Mouse (Mus musculus) bone marrow, adult 2 months (tissue): ENCODE measurements around the gene Slc34a2.

Experiments
- CTCF ChIP-seq: fragments of 200-500 bp; IDR thresholded peaks from 2 replicates; pipeline ENCODE4 v1.5.1; 2011; ENCODE audit warnings: low read length, control low read depth; ENCODE audit not compliant: control insufficient read depth, insufficient read depth
- POLR2A ChIP-seq: fragments of 200-500 bp; IDR thresholded peaks from 2 replicates; pipeline ENCODE4 v1.6.1; 2011; ENCODE audit warnings: low read depth, mild to moderate bottlenecking, control low read depth, low read length, borderline replicate concordance; ENCODE audit not compliant: control insufficient read depth

GRCm38 (mm10) chr5:53087452-53087851, 49.6 kb downstream of the Slc34a2 start:
- TF ChIP-seq CTCF (no peak), POLR2A (no peak)
